Mouse (Mus musculus): Measurements from ENCODE around the gene Scgb2a2. TPM values are rescaled to one million over a fixed set of nuclear protein-coding genes. Genes with fewer than 3 reads are reported as not detected.

Scgb2a2 gene
- polyA plus RNA-seq, 1 experiment from 2014 or later: not detected

- no peaks in the 10 kb centered on the region for H3K4me1 ChIP-seq (ENCODE audit: insufficient read depth)
- H3K9ac ChIP-seq (replicated peaks): no peak overlapping the region
- DNase-seq (no peak), ATAC-seq (no peak)
- H3K9me3 ChIP-seq (ENCODE audit: low read length): no peaks in the 10 kb centered on the region
- no peak overlapping the region for H3K27ac ChIP-seq (ENCODE audit: low read depth)
- no peaks in the 10 kb centered on the region; the same call in 1 of the 2 replicates for H3K36me3 ChIP-seq (replicated peaks; ENCODE audit: insufficient read depth, low read length)
- H3K27me3 ChIP-seq (ENCODE audit: insufficient read depth, low read length): no peaks in the 10 kb centered on the region
- no peak overlapping the region for H3K4me3 ChIP-seq (ENCODE audit: low read depth, low read length)
- H3K4me2 ChIP-seq (ENCODE audit: low read depth, low read length): no peak overlapping the region
- TF ChIP-seq CTCF (IDR thresholded peaks at IDR 0.05; ENCODE audit: low read depth): no peak
- no peak for TF ChIP-seq EP300 (IDR thresholded peaks at IDR 0.05; ENCODE audit: low read depth)
These were observed 18.1 kb downstream of the Scgb2a2 start for GRCm38 (mm10) chr19:9865466-9865865.

GRCm38 (mm10) chr19:9878186-9878835, 30.9 kb downstream of the Scgb2a2 start:
- ATAC-seq (no peak), DNase-seq (no peak)
- WGBS (ENCODE audit: insufficient replicate concordance): 96% methylated on average over 20 of the region's 20 CpGs
- Histone ChIP-seq H3K9ac (replicated peaks) (no peak overlapping the region), H3K27ac (ENCODE audit: low read depth) (no peak overlapping the region), H3K4me2 (ENCODE audit: low read depth, low read length) (no peak overlapping the region), H3K4me1 (ENCODE audit: insufficient read depth) (no peaks in the 10 kb centered on the region), H3K4me3 (ENCODE audit: low read depth, low read length) (no peak overlapping the region), H3K27me3 (ENCODE audit: insufficient read depth, low read length) (no peaks in the 10 kb centered on the region), H3K9me3 (ENCODE audit: low read length) (no peaks in the 10 kb centered on the region), H3K36me3 (replicated peaks; ENCODE audit: insufficient read depth, low read length) (peaks cover 90% of the 10 kb centered on the region)
- TF ChIP-seq CTCF (IDR thresholded peaks at IDR 0.05; ENCODE audit: low read depth): no peak
- no peak for TF ChIP-seq EP300 (IDR thresholded peaks at IDR 0.05; ENCODE audit: low read depth)

GRCm38 (mm10) chr19:9886348-9886747, 39.0 kb downstream of the Scgb2a2 start:
- H3K27ac ChIP-seq (ENCODE audit: low read depth): no peak overlapping the region
- H3K4me2 ChIP-seq (ENCODE audit: low read depth, low read length): no peak overlapping the region
- no peaks in the 10 kb centered on the region for H3K9me3 ChIP-seq (ENCODE audit: low read length)
- TF ChIP-seq EP300 (IDR thresholded peaks at IDR 0.05; ENCODE audit: low read depth) (no peak), CTCF (IDR thresholded peaks at IDR 0.05; ENCODE audit: low read depth) (no peak)
- 0 out of 2 replicates have a peak overlapping the region, but pooled peaks have one; percentile 12 for H3K9ac ChIP-seq (replicated peaks)
- peaks cover 84% of the 10 kb centered on the region for H3K36me3 ChIP-seq (replicated peaks; ENCODE audit: insufficient read depth, low read length)
- H3K4me1 ChIP-seq (ENCODE audit: insufficient read depth): no peaks in the 10 kb centered on the region; the same call in 1 of the 2 replicates
- no peaks in the 10 kb centered on the region for H3K27me3 ChIP-seq (ENCODE audit: insufficient read depth, low read length)
- no peak overlapping the region for H3K4me3 ChIP-seq (ENCODE audit: low read depth, low read length)
- WGBS (ENCODE audit: insufficient replicate concordance): 53% methylated on average over 1 of the region's 1 CpGs
- 0 out of 2 replicates have a peak, but pooled peaks have one; percentile 9 for ATAC-seq
- no peak for DNase-seq

- peak; percentile 84 for ATAC-seq
- peaks cover 84% of the 10 kb centered on the region for H3K36me3 ChIP-seq (replicated peaks; ENCODE audit: insufficient read depth, low read length)
- no peak overlapping the region; the same call in 1 of the 2 replicates for H3K4me2 ChIP-seq (ENCODE audit: low read depth, low read length)
These were observed 39.4 kb downstream of the Scgb2a2 start for GRCm38 (mm10) chr19:9886771-9887170.

GRCm38 (mm10) chr19:9896067-9896466, 48.7 kb downstream of the Scgb2a2 start:
- peak; percentile 11 for DNase-seq
- Histone ChIP-seq H3K4me1 (ENCODE audit: insufficient read depth) (peaks cover 33% of the 10 kb centered on the region), H3K9me3 (ENCODE audit: low read length) (no peaks in the 10 kb centered on the region), H3K27ac (ENCODE audit: low read depth) (no peak overlapping the region), H3K36me3 (replicated peaks; ENCODE audit: insufficient read depth, low read length) (peaks cover 52% of the 10 kb centered on the region), H3K4me2 (ENCODE audit: low read depth, low read length) (peak overlapping the region; percentile 1; the same call in 1 of the 2 replicates), H3K9ac (replicated peaks) (no peak overlapping the region), H3K4me3 (ENCODE audit: low read depth, low read length) (no peak overlapping the region), H3K27me3 (ENCODE audit: insufficient read depth, low read length) (no peaks in the 10 kb centered on the region)
- TF ChIP-seq CTCF (IDR thresholded peaks at IDR 0.05; ENCODE audit: low read depth) (no peak), EP300 (IDR thresholded peaks at IDR 0.05; ENCODE audit: low read depth) (no peak)
- 51% methylated on average over 5 of the region's 5 CpGs for WGBS (ENCODE audit: insufficient replicate concordance)
- no peak for ATAC-seq

More at GRCm38 (mm10) chr19:9886771-9887170, 39.4 kb downstream of the Scgb2a2 start:
- peaks cover under 1% of the 10 kb centered on the region; the same call in 1 of the 2 replicates for H3K4me1 ChIP-seq (ENCODE audit: insufficient read depth)
- no peak for TF ChIP-seq EP300 (IDR thresholded peaks at IDR 0.05; ENCODE audit: low read depth)
- no peak for TF ChIP-seq CTCF (IDR thresholded peaks at IDR 0.05; ENCODE audit: low read depth)
- H3K27me3 ChIP-seq (ENCODE audit: insufficient read depth, low read length): no peaks in the 10 kb centered on the region
- H3K9ac ChIP-seq (replicated peaks): 0 out of 2 replicates have a peak overlapping the region, but pooled peaks have one; percentile 12
- no peak overlapping the region for H3K27ac ChIP-seq (ENCODE audit: low read depth)
- 67% methylated on average over 8 of the region's 8 CpGs for WGBS (ENCODE audit: insufficient replicate concordance)
- peak; percentile 47 for DNase-seq
- no peak overlapping the region for H3K4me3 ChIP-seq (ENCODE audit: low read depth, low read length)
- no peaks in the 10 kb centered on the region for H3K9me3 ChIP-seq (ENCODE audit: low read length)

GRCm38 (mm10) chr19:9898339-9899066, 51.1 kb downstream of the Scgb2a2 start:
- Histone ChIP-seq H3K4me2 (ENCODE audit: low read depth, low read length) (peak overlapping the region; percentile 84), H3K4me3 (ENCODE audit: low read depth, low read length) (peak overlapping the region; percentile 88), H3K9ac (replicated peaks) (peak overlapping the region; percentile 88), H3K9me3 (ENCODE audit: low read length) (no peaks in the 10 kb centered on the region), H3K36me3 (replicated peaks; ENCODE audit: insufficient read depth, low read length) (peaks cover 28% of the 10 kb centered on the region), H3K27ac (ENCODE audit: low read depth) (peak overlapping the region; percentile 91), H3K27me3 (ENCODE audit: insufficient read depth, low read length) (no peaks in the 10 kb centered on the region), H3K4me1 (ENCODE audit: insufficient read depth) (peaks cover 28% of the 10 kb centered on the region)
- DNase-seq (peak; percentile 54), ATAC-seq (no peak; the same call in 1 of the 2 replicates)
- no peak for TF ChIP-seq CTCF (IDR thresholded peaks at IDR 0.05; ENCODE audit: low read depth)
- no peak for TF ChIP-seq EP300 (IDR thresholded peaks at IDR 0.05; ENCODE audit: low read depth)
- 4% methylated on average over 17 of the region's 17 CpGs for WGBS (ENCODE audit: insufficient replicate concordance)

Measured in liver, postnatal 0 days (tissue).